Mouse (Mus musculus) large intestine, adult 2 months (tissue): ENCODE data around the gene Snd1. TPM values are rescaled to one million over a fixed set of nuclear protein-coding genes. Genes with fewer than 3 reads are reported as not detected.

Experiments
- DNase-seq: peaks from one replicate; pipeline ENCODE4 v3.0.0-alpha.2; 2012; ENCODE audit warnings: low read depth, low spot score
- WGBS: fragments of 180-500 bp; shearing (Covaris S2); methylation state at CpG from one replicate; pipeline ENCODE4 v1.1.7; 2018; 5-methylcytosine and 5-hydroxymethylcytosine counted together
- polyA plus RNA-seq: library from polyadenylated mRNA; depleted of rRNA; stranded (reverse); fragments of >200 nt; gene quantifications from 2 replicates; pipeline ENCODE4 v1.2.3, GENCODE M21; 2012

Gene Snd1
- polyA plus RNA-seq, 1 experiment = 89.7 TPM

GRCm38 (mm10) chr6:28762132-28762775 is 287.3 kb downstream of the Snd1 start:
- DNase-seq = no peak
- WGBS = 69% methylated on average over 5 of the region's 5 CpGs

GRCm38 (mm10) chr6:28766622-28767021 is 291.7 kb downstream of the Snd1 start:
- 74% methylated on average over 3 of the region's 3 CpGs for WGBS
- no peak for DNase-seq

- DNase-seq = no peak
- 73% methylated on average over 6 of the region's 6 CpGs for WGBS
Measured at GRCm38 (mm10) chr6:28767891-28768481, 293.0 kb downstream of the Snd1 start.

GRCm38 (mm10) chr6:28771331-28771730 is 296.4 kb downstream of the Snd1 start:
- 65% methylated on average over 2 of the region's 2 CpGs for WGBS
- DNase-seq = no peak

GRCm38 (mm10) chr6:28781696-28782095 is 306.8 kb downstream of the Snd1 start:
- DNase-seq = no peak
- WGBS = 66% methylated on average over 3 of the region's 3 CpGs

- no peak for DNase-seq
- WGBS = 95% methylated on average over 4 of the region's 4 CpGs
Measured at GRCm38 (mm10) chr6:28783082-28783647, 308.2 kb downstream of the Snd1 start.

GRCm38 (mm10) chr6:28783953-28784352 is 309.0 kb downstream of the Snd1 start:
- WGBS = 89% methylated on average over 5 of the region's 5 CpGs
- no peak for DNase-seq

- DNase-seq = no peak
- 87% methylated on average over 8 of the region's 8 CpGs for WGBS
Measured at GRCm38 (mm10) chr6:28785770-28786169, 310.8 kb downstream of the Snd1 start.

GRCm38 (mm10) chr6:28787133-28787532 is 312.2 kb downstream of the Snd1 start:
- no peak for DNase-seq
- 69% methylated on average over 6 of the region's 6 CpGs for WGBS

- no peak for DNase-seq
- 31% methylated on average over 4 of the region's 4 CpGs for WGBS
Measured at GRCm38 (mm10) chr6:28789685-28790084, 314.7 kb downstream of the Snd1 start.

GRCm38 (mm10) chr6:28791183-28791582 is 316.2 kb downstream of the Snd1 start:
- DNase-seq = no peak
- WGBS = 73% methylated on average over 3 of the region's 3 CpGs

GRCm38 (mm10) chr6:28791809-28792208 is 316.9 kb downstream of the Snd1 start:
- 84% methylated on average over 3 of the region's 3 CpGs for WGBS
- no peak for DNase-seq

GRCm38 (mm10) chr6:28795380-28795779 is 320.4 kb downstream of the Snd1 start:
- no peak for DNase-seq
- WGBS = 57% methylated on average over 9 of the region's 9 CpGs

GRCm38 (mm10) chr6:28795792-28796515 is 321.0 kb downstream of the Snd1 start:
- 91% methylated on average over 16 of the region's 16 CpGs for WGBS

GRCm38 (mm10) chr6:28799818-28800217 is 324.9 kb downstream of the Snd1 start:
- DNase-seq = no peak
- 80% methylated on average over 2 of the region's 2 CpGs for WGBS

More at GRCm38 (mm10) chr6:28795792-28796515, 321.0 kb downstream of the Snd1 start:
- DNase-seq = no peak

- WGBS = 94% methylated on average over 3 of the region's 3 CpGs
- DNase-seq = no peak
Measured at GRCm38 (mm10) chr6:28800976-28801375, 326.0 kb downstream of the Snd1 start.

- 91% methylated on average over 6 of the region's 6 CpGs for WGBS
- no peak for DNase-seq
Measured at GRCm38 (mm10) chr6:28803678-28804279, 328.8 kb downstream of the Snd1 start.

GRCm38 (mm10) chr6:28804751-28805150 is 329.8 kb downstream of the Snd1 start:
- DNase-seq = no peak
- WGBS = 83% methylated on average over 5 of the region's 5 CpGs

GRCm38 (mm10) chr6:28813057-28813456 is 338.1 kb downstream of the Snd1 start:
- no peak for DNase-seq
- 95% methylated on average over 9 of the region's 9 CpGs for WGBS

- DNase-seq = no peak
- 82% methylated on average over 2 of the region's 2 CpGs for WGBS
Measured at GRCm38 (mm10) chr6:28814895-28815294, 340.0 kb downstream of the Snd1 start.
